Comparison of ENCODE assay signal across 30 mouse cellular contexts in the genomic region with DNA sequence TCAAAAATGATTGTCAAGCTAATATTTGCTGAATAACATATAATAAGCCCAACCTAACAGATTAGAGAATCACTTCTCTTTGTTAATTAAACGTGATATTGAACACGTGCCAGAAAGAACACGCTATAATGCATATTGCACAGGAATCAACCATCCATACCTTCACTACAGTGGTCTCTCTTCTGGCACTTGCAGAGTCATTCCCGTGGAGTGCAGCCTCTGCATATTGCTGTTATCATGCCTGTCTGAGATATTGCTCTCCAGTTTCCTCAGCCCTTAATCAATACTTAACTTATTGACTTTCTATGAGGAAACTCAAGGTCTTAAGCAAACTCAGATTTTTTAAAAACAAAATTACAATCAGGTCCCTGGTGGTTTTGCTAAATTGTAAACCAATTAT.
"Had no signal": no experiment of that assay in that cellular context is flagged by ENCODE, and none has a peak within 500 bp of the region (broad histone marks: within the 10 kb centered on the region; RNA-seq: fewer than 3 reads in every experiment).

No protein-coding gene starts in this region.

- H3K4me1 ChIP-seq: embryonic facial prominence, embryonic 10.5 days; embryonic facial prominence, embryonic 12.5 days; embryonic facial prominence, embryonic 13.5 days; embryonic facial prominence, embryonic 15.5 days; forebrain, embryonic 12.5 days; forebrain, embryonic 13.5 days; forebrain, embryonic 15.5 days had no signal

- H3K27ac ChIP-seq: embryonic facial prominence, embryonic 10.5 days; embryonic facial prominence, embryonic 12.5 days; embryonic facial prominence, embryonic 13.5 days; embryonic facial prominence, embryonic 15.5 days; forebrain, embryonic 10.5 days; forebrain, embryonic 12.5 days; forebrain, embryonic 13.5 days; forebrain, embryonic 15.5 days; gastrocnemius, adult 2 months; heart, adult 2 months had no signal

- H3K4me3 ChIP-seq: embryonic facial prominence, embryonic 10.5 days; embryonic facial prominence, embryonic 12.5 days; embryonic facial prominence, embryonic 13.5 days; embryonic facial prominence, embryonic 15.5 days; erythroblast, embryonic 14.5 days; forebrain, embryonic 10.5 days; forebrain, embryonic 12.5 days; forebrain, embryonic 13.5 days; forebrain, embryonic 15.5 days; gastrocnemius, adult 2 months; heart, adult 2 months had no signal

- H3K4me2 ChIP-seq: embryonic facial prominence, embryonic 12.5 days; embryonic facial prominence, embryonic 13.5 days; embryonic facial prominence, embryonic 15.5 days; forebrain, embryonic 12.5 days; forebrain, embryonic 13.5 days; forebrain, embryonic 15.5 days had no signal

- H3K36me3 ChIP-seq: embryonic facial prominence, embryonic 10.5 days; embryonic facial prominence, embryonic 12.5 days; embryonic facial prominence, embryonic 13.5 days; embryonic facial prominence, embryonic 15.5 days; forebrain, embryonic 10.5 days; forebrain, embryonic 12.5 days; forebrain, embryonic 15.5 days had no signal

- H3K9me3 ChIP-seq: embryonic facial prominence, embryonic 10.5 days; embryonic facial prominence, embryonic 12.5 days; embryonic facial prominence, embryonic 13.5 days; embryonic facial prominence, embryonic 15.5 days; forebrain, embryonic 10.5 days; forebrain, embryonic 12.5 days; forebrain, embryonic 13.5 days; forebrain, embryonic 15.5 days had no signal

- DNase-seq: cerebellum, adult 18-20 months; cerebellum, adult 2 months; cerebellum, adult 8-10 months; cerebellum, adult 9-10 months; cerebellum, adult 9-11 months; cerebellum, postnatal 10 days; cerebellum, postnatal 14 days; cerebellum, postnatal 25 days; cerebellum, postnatal 36 days; embryo, embryonic 11 days; forebrain, postnatal 0 days; gastrocnemius, adult 2 months; gastrocnemius, postnatal 10 days; gastrocnemius, postnatal 14 days; gastrocnemius, postnatal 25 days; gastrocnemius, postnatal 36 days; heart, adult 11 months; heart, adult 18-20 months; heart, adult 2 months had no signal

- ATAC-seq: forebrain, embryonic 13.5 days; forebrain, embryonic 14.5 days; forebrain, embryonic 15.5 days; forebrain, embryonic 16.5 days; forebrain, postnatal 0 days had no signal

- H3K27me3 ChIP-seq: embryonic facial prominence, embryonic 12.5 days; embryonic facial prominence, embryonic 13.5 days; embryonic facial prominence, embryonic 15.5 days; forebrain, embryonic 12.5 days; forebrain, embryonic 13.5 days; forebrain, embryonic 15.5 days had no signal

- H3K9ac ChIP-seq: embryonic facial prominence, embryonic 12.5 days; embryonic facial prominence, embryonic 13.5 days; embryonic facial prominence, embryonic 15.5 days; forebrain, embryonic 12.5 days; forebrain, embryonic 13.5 days; forebrain, embryonic 15.5 days; forebrain, postnatal 0 days had no signal
